Mouse (Mus musculus): ENCODE data around the gene Gal3st4.

- TF ChIP-seq CTCF (IDR thresholded peaks at IDR 0.05; ENCODE audit: borderline replicate concordance, insufficient read depth, low read depth, low read length) = no peak
- no peak for TF ChIP-seq POLR2A (IDR thresholded peaks at IDR 0.05; ENCODE audit: borderline replicate concordance, insufficient read depth, low read length)
These were observed 15.2 kb upstream of the Gal3st4 start for GRCm38 (mm10) chr5:138287861-138288260.

All from cerebellum, adult 2 months (tissue).